Mouse (Mus musculus) erythroblast, embryonic 14.5 days (primary cell): ENCODE measurements around the gene Luzp1.

ENCODE experiments used
- GATA1 ChIP-seq: IDR thresholded peaks from 2 replicates; pipeline ENCODE4 v1.6.1; 2012; ENCODE audit warnings: low read length, inconsistent platforms, mixed read lengths
- TAL1 ChIP-seq: IDR thresholded peaks from 3 replicates; pipeline ENCODE4 v1.6.1; 2012; ENCODE audit warnings: low read length, inconsistent platforms, mixed read lengths

DNA sequence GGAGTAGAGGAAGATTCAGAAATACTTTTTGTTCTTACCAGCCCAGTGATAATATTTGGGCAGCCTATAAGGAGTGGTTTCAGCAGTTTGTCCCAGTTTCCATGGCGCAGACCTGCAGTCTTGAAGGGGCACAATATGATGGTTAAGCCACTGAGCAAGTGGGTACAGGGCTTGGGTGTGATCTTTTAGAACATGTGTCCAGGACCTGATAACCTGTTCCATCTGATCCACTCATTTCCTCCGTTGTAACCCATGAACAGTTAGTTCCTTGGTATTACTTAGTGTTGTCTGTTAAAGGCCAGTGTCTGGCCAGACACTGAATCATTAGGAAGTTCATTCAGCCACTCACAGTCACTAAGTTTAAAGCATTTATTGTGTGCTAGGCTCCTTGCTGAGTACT is 54.7 kb downstream of the Luzp1 start:
- TF ChIP-seq GATA1, result no peak
- no peak for TF ChIP-seq TAL1
